Mouse (Mus musculus): ENCODE measurements around the gene Gm43720. TPM values are rescaled to one million over a fixed set of nuclear protein-coding genes. Genes with fewer than 3 reads are reported as not detected.

Gm43720 gene
- total and polyA plus RNA-seq, 3 experiments, result not detected

DNA sequence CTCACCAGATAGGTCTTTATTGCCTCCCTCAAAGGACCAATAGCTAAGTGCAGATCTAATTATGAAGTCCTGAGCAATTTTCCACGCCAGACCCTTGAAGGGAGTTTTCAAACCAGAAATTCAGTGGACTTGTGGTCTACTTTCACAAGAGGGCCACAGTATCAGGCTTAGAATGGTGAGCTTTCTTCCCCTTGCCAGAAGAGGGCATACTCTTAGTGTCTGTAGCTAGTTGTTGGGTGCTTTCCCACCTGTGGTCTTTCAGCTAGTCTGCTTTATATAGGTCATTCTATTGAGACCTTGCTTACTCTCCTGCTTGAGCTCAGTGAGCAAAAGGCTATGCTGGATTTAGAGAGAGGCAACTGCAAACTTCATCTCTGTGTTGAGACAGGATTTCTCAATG is 3.8 kb upstream of the Gm43720 start:
- TF ChIP-seq EP300 (IDR thresholded peaks at IDR 0.05; ENCODE audit: insufficient read depth, low read depth, low read length) (no peak), POLR2A (IDR thresholded peaks at IDR 0.05; ENCODE audit: insufficient read depth, low read depth, low read length) (no peak), CTCF (IDR thresholded peaks at IDR 0.05) (peak; percentile 29)
- Histone ChIP-seq H3K27ac (no peak overlapping the region), H3K9ac (ENCODE audit: low read depth, low read length) (no peak overlapping the region), H3K4me1 (ENCODE audit: control insufficient read depth, insufficient read depth, low read length) (no peaks in the 10 kb centered on the region; the same call in 1 of the 2 replicates), H3K36me3 (ENCODE audit: control insufficient read depth, insufficient read depth, low read length) (no peaks in the 10 kb centered on the region), H3K27me3 (ENCODE audit: control insufficient read depth, insufficient read depth, low read length) (peaks cover 1% of the 10 kb centered on the region; the same call in 1 of the 2 replicates), H3K79me2 (replicated peaks; ENCODE audit: control insufficient read depth, insufficient read depth, low read length) (no peaks in the 10 kb centered on the region), H3K4me3 (no peak overlapping the region)
- intact Hi-C loops (cut with DNase I), result no loop called here
- WGBS, result 63% methylated on average over 1 of the region's 1 CpGs
- DNase-seq, result no peak

- no peak for DNase-seq
- TF ChIP-seq POLR2A (IDR thresholded peaks at IDR 0.05; ENCODE audit: insufficient read depth, low read depth, low read length) (no peak), CTCF (IDR thresholded peaks at IDR 0.05) (no peak), EP300 (IDR thresholded peaks at IDR 0.05; ENCODE audit: insufficient read depth, low read depth, low read length) (no peak)
- H3K27ac ChIP-seq, result no peak overlapping the region
- no peaks in the 10 kb centered on the region for H3K79me2 ChIP-seq (replicated peaks; ENCODE audit: control insufficient read depth, insufficient read depth, low read length)
- 65% methylated on average over 2 of the region's 2 CpGs for WGBS
- H3K36me3 ChIP-seq (ENCODE audit: control insufficient read depth, insufficient read depth, low read length), result no peaks in the 10 kb centered on the region
- no peak overlapping the region for H3K4me3 ChIP-seq
- peaks cover 1% of the 10 kb centered on the region; the same call in 1 of the 2 replicates for H3K27me3 ChIP-seq (ENCODE audit: control insufficient read depth, insufficient read depth, low read length)
- H3K4me1 ChIP-seq (ENCODE audit: control insufficient read depth, insufficient read depth, low read length), result no peaks in the 10 kb centered on the region; the same call in 1 of the 2 replicates
- intact Hi-C loops (cut with DNase I), result no loop called here
- no peak overlapping the region for H3K9ac ChIP-seq (ENCODE audit: low read depth, low read length)
Measured at GRCm38 (mm10) chr5:138281798-138282197, 2.0 kb upstream of the Gm43720 start.

DNA sequence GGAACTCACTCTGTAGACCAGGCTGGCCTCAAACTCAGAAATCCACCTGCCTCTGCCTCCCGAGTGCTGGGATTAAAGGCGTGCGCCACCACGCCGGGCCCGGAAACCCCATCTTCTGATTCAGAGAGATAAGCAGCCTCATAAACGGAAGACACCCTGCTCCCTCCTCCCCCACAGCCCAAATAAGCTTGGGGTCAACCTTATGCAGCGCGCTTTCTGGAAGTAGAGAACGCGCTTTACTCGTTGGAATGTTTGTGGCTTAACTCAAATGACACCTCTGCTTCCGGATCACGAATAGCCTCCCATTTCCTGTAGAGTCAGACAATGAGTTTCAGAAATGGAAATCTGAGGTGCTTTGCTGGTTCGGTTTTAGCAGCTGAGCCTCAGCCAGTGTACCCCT is 1.1 kb upstream of the Gm43720 start:
- no peak for TF ChIP-seq EP300 (IDR thresholded peaks at IDR 0.05; ENCODE audit: insufficient read depth, low read depth, low read length)
- intact Hi-C loops (cut with DNase I), result no loop called here
- Histone ChIP-seq H3K4me3 (no peak overlapping the region), H3K36me3 (ENCODE audit: control insufficient read depth, insufficient read depth, low read length) (no peaks in the 10 kb centered on the region), H3K27me3 (ENCODE audit: control insufficient read depth, insufficient read depth, low read length) (peaks cover 1% of the 10 kb centered on the region; the same call in 1 of the 2 replicates), H3K27ac (no peak overlapping the region), H3K9ac (ENCODE audit: low read depth, low read length) (no peak overlapping the region), H3K79me2 (replicated peaks; ENCODE audit: control insufficient read depth, insufficient read depth, low read length) (no peaks in the 10 kb centered on the region), H3K4me1 (ENCODE audit: control insufficient read depth, insufficient read depth, low read length) (no peaks in the 10 kb centered on the region; the same call in 1 of the 2 replicates)
- 73% methylated on average over 15 of the region's 15 CpGs for WGBS
- DNase-seq, result no peak

DNA sequence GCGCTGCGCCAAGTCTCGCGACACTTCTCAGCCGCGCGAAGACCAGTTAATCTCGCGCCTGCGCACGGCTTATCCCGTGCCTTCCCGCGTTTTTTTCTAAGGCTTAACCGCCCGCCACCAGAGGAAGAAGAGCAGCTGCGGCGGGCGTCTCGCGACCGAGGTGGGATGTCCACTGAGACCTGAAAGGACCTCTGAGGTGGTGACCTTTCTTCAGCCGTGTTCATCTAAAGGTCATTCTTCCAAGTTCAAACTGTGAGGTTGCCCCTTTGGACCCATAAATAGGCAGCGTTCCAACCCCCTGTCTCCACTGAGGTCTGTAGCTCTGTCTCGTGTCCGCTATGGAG is 639 bp upstream of the Gm43720 start:
- Histone ChIP-seq H3K9ac (ENCODE audit: low read depth, low read length) (no peak overlapping the region), H3K4me1 (ENCODE audit: control insufficient read depth, insufficient read depth, low read length) (no peaks in the 10 kb centered on the region; the same call in 1 of the 2 replicates), H3K36me3 (ENCODE audit: control insufficient read depth, insufficient read depth, low read length) (no peaks in the 10 kb centered on the region), H3K27me3 (ENCODE audit: control insufficient read depth, insufficient read depth, low read length) (peaks cover 1% of the 10 kb centered on the region; the same call in 1 of the 2 replicates), H3K27ac (no peak overlapping the region), H3K79me2 (replicated peaks; ENCODE audit: control insufficient read depth, insufficient read depth, low read length) (no peaks in the 10 kb centered on the region), H3K4me3 (peak overlapping the region; percentile 49)
- TF ChIP-seq EP300 (IDR thresholded peaks at IDR 0.05; ENCODE audit: insufficient read depth, low read depth, low read length) (no peak), CTCF (IDR thresholded peaks at IDR 0.05) (no peak), POLR2A (IDR thresholded peaks at IDR 0.05; ENCODE audit: insufficient read depth, low read depth, low read length) (no peak)
- WGBS, result 20% methylated on average over 26 of the region's 26 CpGs
- no peak for DNase-seq
- intact Hi-C loops (cut with DNase I), result no loop called here

GRCm38 (mm10) chr5:138277994-138278393 is 1.8 kb downstream of the Gm43720 start:
- intact Hi-C loops (cut with DNase I), result no loop called here
- no peaks in the 10 kb centered on the region for H3K79me2 ChIP-seq (replicated peaks; ENCODE audit: control insufficient read depth, insufficient read depth, low read length)
- no peak for TF ChIP-seq POLR2A (IDR thresholded peaks at IDR 0.05; ENCODE audit: insufficient read depth, low read depth, low read length)
- no peak for TF ChIP-seq EP300 (IDR thresholded peaks at IDR 0.05; ENCODE audit: insufficient read depth, low read depth, low read length)
- no peak for TF ChIP-seq CTCF (IDR thresholded peaks at IDR 0.05)
- H3K4me1 ChIP-seq (ENCODE audit: control insufficient read depth, insufficient read depth, low read length), result no peaks in the 10 kb centered on the region; the same call in 1 of the 2 replicates
- H3K4me3 ChIP-seq, result no peak overlapping the region
- H3K36me3 ChIP-seq (ENCODE audit: control insufficient read depth, insufficient read depth, low read length), result no peaks in the 10 kb centered on the region
- H3K27ac ChIP-seq, result no peak overlapping the region
- peaks cover 1% of the 10 kb centered on the region; the same call in 1 of the 2 replicates for H3K27me3 ChIP-seq (ENCODE audit: control insufficient read depth, insufficient read depth, low read length)
- WGBS, result 84% methylated on average over 7 of the region's 7 CpGs
- DNase-seq, result no peak
- H3K9ac ChIP-seq (ENCODE audit: low read depth, low read length), result no peak overlapping the region

GRCm38 (mm10) chr5:138275216-138276050 is 4.3 kb downstream of the Gm43720 start:
- Histone ChIP-seq H3K27me3 (ENCODE audit: control insufficient read depth, insufficient read depth, low read length) (no peaks in the 10 kb centered on the region), H3K36me3 (ENCODE audit: control insufficient read depth, insufficient read depth, low read length) (no peaks in the 10 kb centered on the region), H3K79me2 (replicated peaks; ENCODE audit: control insufficient read depth, insufficient read depth, low read length) (no peaks in the 10 kb centered on the region), H3K9ac (ENCODE audit: low read depth, low read length) (no peak overlapping the region), H3K4me3 (no peak overlapping the region), H3K4me1 (ENCODE audit: control insufficient read depth, insufficient read depth, low read length) (no peaks in the 10 kb centered on the region; the same call in 1 of the 2 replicates), H3K27ac (no peak overlapping the region)
- intact Hi-C loops (cut with DNase I), result no loop called here
- 57% methylated on average over 41 of the region's 41 CpGs for WGBS
- DNase-seq, result no peak
- no peak for TF ChIP-seq POLR2A (IDR thresholded peaks at IDR 0.05; ENCODE audit: insufficient read depth, low read depth, low read length)
- no peak for TF ChIP-seq CTCF (IDR thresholded peaks at IDR 0.05)
- TF ChIP-seq EP300 (IDR thresholded peaks at IDR 0.05; ENCODE audit: insufficient read depth, low read depth, low read length), result no peak
